Mouse (Mus musculus): Measurements from ENCODE around the gene Akap12.

- TF ChIP-seq CTCF (IDR thresholded peaks at IDR 0.05; ENCODE audit: borderline replicate concordance, insufficient read depth, low read length) (no peak), POLR2A (IDR thresholded peaks at IDR 0.05; ENCODE audit: low read depth, low read length) (no peak)
These were observed 539 bp upstream of the Akap12 start for GRCm38 (mm10) chr10:4265641-4266040.

Data from embryonic fibroblast, embryonic 13.5 days (primary cell).